Mouse (Mus musculus): ENCODE results near the gene Sesn3.

GRCm38 (mm10) chr9:14316618-14317017 is 41.8 kb downstream of the Sesn3 start:
- TF ChIP-seq EP300 (IDR thresholded peaks at IDR 0.05; ENCODE audit: low read depth) = no peak
- no peak for TF ChIP-seq CTCF (IDR thresholded peaks at IDR 0.05; ENCODE audit: low read depth)
